Mouse (Mus musculus): Measurements from ENCODE around the gene Cpeb3.

DNA sequence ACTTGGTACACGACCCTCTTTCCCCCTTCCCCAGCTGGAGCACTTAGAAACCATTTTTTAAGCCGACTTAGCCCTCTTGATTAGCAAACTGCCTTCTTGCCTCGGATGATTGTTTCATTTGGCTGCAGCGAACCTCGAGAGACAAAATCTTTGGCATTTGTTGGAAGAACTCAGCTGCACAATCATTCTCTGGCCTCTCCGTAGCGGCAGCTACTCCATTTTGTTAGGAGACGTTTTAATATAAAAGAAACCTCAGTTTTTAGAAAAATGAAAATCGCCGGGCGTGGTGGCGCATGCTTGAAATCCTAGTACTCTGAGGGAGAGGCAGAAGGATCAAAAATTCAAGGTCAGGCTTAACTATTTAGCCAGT lies 33.0 kb downstream of the Cpeb3 start:
- TF ChIP-seq TAL1 (IDR thresholded peaks at IDR 0.05; ENCODE audit: low read length) (no peak), GATA1 (IDR thresholded peaks at IDR 0.05; ENCODE audit: low read length) (no peak)
